Mouse (Mus musculus): ENCODE measurements at regions not wholly inside any gene's neighbourhood (a gene's known extent, or its start where the extent isn't known, plus 50 kb on each side); places are given as distances from the start of the nearest gene placed in this dataset.

GRCm38 (mm10) chr4:33845611-33846395, 78.6 kb upstream of the Cnr1 start:
- TF ChIP-seq POLR2A (IDR thresholded peaks at IDR 0.05; ENCODE audit: borderline replicate concordance, extremely low read depth, low read depth, low read length) (no peak), CTCF (IDR thresholded peaks at IDR 0.05; ENCODE audit: insufficient read depth, low read length) (no peak)
